Mouse (Mus musculus) lung, postnatal 0 days (tissue): ENCODE measurements at regions not wholly inside any gene's neighbourhood (a gene's known extent, or its start where the extent isn't known, plus 50 kb on each side); places are given as distances from the start of the nearest gene placed in this dataset.

Experiments
- CTCF ChIP-seq: IDR thresholded peaks from 2 replicates; pipeline ENCODE4 v1.5.1; 2016; ENCODE audit warnings: antibody characterized with exemption, mild to moderate bottlenecking
- EP300 ChIP-seq: IDR thresholded peaks from 2 replicates; pipeline ENCODE4 v1.6.1; 2016; ENCODE audit warnings: antibody characterized with exemption, mild to moderate bottlenecking, control low read depth

DNA sequence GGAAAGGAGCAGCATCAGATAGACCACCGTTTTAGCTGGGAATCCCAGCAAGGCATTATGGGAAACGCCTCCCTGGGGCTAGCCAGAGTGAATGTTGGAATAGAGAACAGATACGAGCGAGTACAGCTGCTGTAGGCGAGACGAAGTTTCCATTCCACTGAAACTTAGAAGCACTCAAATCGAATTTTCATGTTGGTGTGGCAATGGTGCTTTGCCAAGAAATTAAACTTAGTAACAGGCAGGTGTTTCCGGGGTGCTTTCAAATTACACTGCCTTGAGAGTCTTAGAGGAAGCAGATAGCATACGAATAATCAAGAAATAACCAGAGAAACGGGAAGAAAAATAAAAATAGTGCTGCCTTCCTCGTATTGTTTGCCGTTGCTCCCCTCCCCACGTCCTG is 327.1 kb upstream of the Slc24a5 start:
- TF ChIP-seq CTCF (no peak), EP300 (no peak)
